Mouse (Mus musculus) liver, adult 2 months (tissue): Measurements from ENCODE around the gene Mogs. TPM values are rescaled to one million over a fixed set of nuclear protein-coding genes. Genes with fewer than 3 reads are reported as not detected.

Experiments used
- DNase-seq: peaks from one replicate; pipeline ENCODE4 v3.0.0-alpha.2; 2011; ENCODE audit warnings: low read depth, low spot score; ENCODE audit errors: extremely low read depth
- H3K27ac ChIP-seq: fragments of 200-500 bp; replicated peaks from 2 replicates; pipeline ENCODE4 v1.5.1; 2012; ENCODE audit warnings: low read depth, mild to moderate bottlenecking, control low read depth, inconsistent platforms, low read length; ENCODE audit not compliant: insufficient read depth
- H3K27me3 ChIP-seq: fragments of 200-500 bp; 2 replicates; pipeline ENCODE4 v1.6.1; 2012; ENCODE audit warnings: mild to moderate bottlenecking, moderate library complexity, low read length, inconsistent platforms; ENCODE audit not compliant: control insufficient read depth, insufficient read depth
- H3K36me3 ChIP-seq: fragments of 200-500 bp; 2 replicates; pipeline ENCODE4 v1.6.1; 2012; ENCODE audit warnings: low read length, inconsistent platforms; ENCODE audit not compliant: control insufficient read depth, insufficient read depth
- H3K4me1 ChIP-seq: fragments of 200-500 bp; 2 replicates; pipeline ENCODE4 v1.6.1; 2011; ENCODE audit warnings: low read length; ENCODE audit not compliant: control insufficient read depth, insufficient read depth
- H3K4me3 ChIP-seq: fragments of 200-500 bp; 2 replicates; pipeline ENCODE4 v1.5.1; 2011; ENCODE audit warnings: low read depth, mild to moderate bottlenecking, control low read depth, low read length, moderate library complexity; ENCODE audit not compliant: insufficient read depth
- H3K79me2 ChIP-seq: fragments of 200-500 bp; 2 replicates; pipeline ENCODE4 v1.6.1; 2012; ENCODE audit warnings: inconsistent platforms, mild to moderate bottlenecking, low read length, moderate library complexity; ENCODE audit not compliant: control insufficient read depth, insufficient read depth
- H3K9ac ChIP-seq: fragments of 200-500 bp; 2 replicates; pipeline ENCODE4 v1.6.1; 2012; ENCODE audit warnings: low read depth, mild to moderate bottlenecking, control low read depth, inconsistent platforms, low read length
- CTCF ChIP-seq: fragments of 200-500 bp; IDR thresholded peaks from 2 replicates; pipeline ENCODE4 v1.5.1; 2011; ENCODE audit warnings: low read depth, low read length, control low read depth
- POLR2A ChIP-seq: fragments of 200-500 bp; IDR thresholded peaks from 2 replicates; pipeline ENCODE4 v1.6.1; 2011; ENCODE audit warnings: low read length, control low read depth; ENCODE audit not compliant: insufficient read depth; ENCODE audit errors: extremely low read depth
- WGBS: fragments of 180-500 bp; shearing (Covaris S2); methylation state at CpG from one replicate; pipeline ENCODE4 v1.1.7; 2018; 5-methylcytosine and 5-hydroxymethylcytosine counted together
- polyA plus RNA-seq: library from polyadenylated mRNA; depleted of rRNA; stranded (reverse); fragments of >200 nt; gene quantifications from 2 replicates; pipeline ENCODE4 v1.2.3, GENCODE M21; 2012
- total RNA-seq: library from RNA; depleted of rRNA; stranded (reverse); fragments of >200 nt; gene quantifications from 2 replicates; pipeline ENCODE4 v1.2.3, GENCODE M21; 2014

Mogs gene
- total and polyA plus RNA-seq, 2 experiments: 28.2 to 66.1 TPM

GRCm38 (mm10) chr6:83119734-83120051 is 4.4 kb downstream of the Mogs start:
- Histone ChIP-seq H3K79me2 (peaks cover 4% of the 10 kb centered on the region; the same call in 1 of the 2 replicates), H3K27ac (no peak overlapping the region), H3K27me3 (no peaks in the 10 kb centered on the region), H3K4me1 (peaks cover 14% of the 10 kb centered on the region), H3K36me3 (no peaks in the 10 kb centered on the region; the same call in 1 of the 2 replicates), H3K4me3 (no peak overlapping the region), H3K9ac (no peak overlapping the region)
- WGBS: 23% methylated on average over 7 of the region's 7 CpGs
- no peak for TF ChIP-seq POLR2A
- TF ChIP-seq CTCF: no peak
- DNase-seq: no peak

DNA sequence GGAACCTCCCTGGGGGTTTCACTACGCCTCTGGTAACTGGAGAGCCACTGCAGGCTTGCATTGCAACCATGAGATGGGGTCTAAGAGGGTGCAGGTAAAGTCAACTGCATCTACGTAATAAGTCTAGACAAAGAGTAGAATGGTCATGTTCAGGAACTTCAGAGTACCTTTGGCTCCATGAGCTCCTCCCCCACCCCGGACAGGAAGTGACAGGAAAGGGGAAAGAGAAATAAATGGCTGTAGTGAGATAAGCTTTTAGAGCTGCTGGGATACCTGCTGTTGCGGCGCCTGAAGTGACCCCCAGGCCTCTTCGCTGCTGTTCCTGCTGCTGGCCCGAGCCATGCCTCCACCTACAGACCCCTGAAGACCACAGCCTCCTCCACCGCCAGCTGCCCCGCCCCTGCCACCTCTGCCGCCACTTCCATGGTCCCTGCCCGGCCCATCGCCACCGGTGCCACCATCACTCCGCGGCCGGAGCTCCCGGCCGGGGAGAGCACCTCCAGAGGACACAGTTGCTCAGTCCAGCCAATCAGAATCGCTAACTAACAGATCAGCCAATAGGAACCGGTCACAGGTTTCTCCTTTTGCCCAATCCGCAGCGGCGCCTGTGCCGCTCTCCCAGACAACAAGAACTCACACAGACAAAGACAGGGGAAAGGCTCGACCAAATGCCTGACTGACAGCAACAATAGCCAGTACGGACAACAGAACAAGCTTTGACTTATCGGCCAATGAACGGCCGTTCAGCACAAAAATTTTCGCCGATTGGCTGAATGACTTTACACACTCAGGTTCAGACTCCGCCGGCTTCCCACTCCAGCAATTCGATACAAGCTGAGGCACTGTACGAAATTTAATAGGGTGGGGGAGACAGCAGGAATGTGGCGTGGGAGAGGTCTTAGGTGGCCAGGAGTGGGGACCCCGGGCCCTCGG is 5.9 kb downstream of the Mogs start, which contains the start of gene Wbp1:
Wbp1 (minus strand) TSS at position 630 of the 933 bp plus-strand sequence.
- Histone ChIP-seq H3K27ac (peak within 1 kb of the TSS; percentile 62), H3K27me3 (no peaks in the 10 kb centered on the region), H3K4me1 (peaks cover 18% of the 10 kb centered on the region), H3K36me3 (no peaks in the 10 kb centered on the region; the same call in 1 of the 2 replicates), H3K9ac (peak within 1 kb of the TSS; percentile 82), H3K79me2 (no peaks in the 10 kb centered on the region), H3K4me3 (peak within 1 kb of the TSS; percentile 75)
- TF ChIP-seq CTCF (no peak), POLR2A (peak; percentile 71)
- WGBS: under 1% methylated on average over 38 of the region's 38 CpGs
- DNase-seq: peak; percentile 99

- Histone ChIP-seq H3K9ac (peak overlapping the region; percentile 73), H3K27me3 (no peaks in the 10 kb centered on the region), H3K4me3 (peak overlapping the region; percentile 58), H3K27ac (peak overlapping the region; percentile 43), H3K79me2 (no peaks in the 10 kb centered on the region), H3K4me1 (peaks cover 14% of the 10 kb centered on the region), H3K36me3 (no peaks in the 10 kb centered on the region; the same call in 1 of the 2 replicates)
- WGBS: 17% methylated on average over 52 of the region's 52 CpGs
- TF ChIP-seq CTCF: no peak
- no peak for TF ChIP-seq POLR2A
- DNase-seq: no peak
Observed at GRCm38 (mm10) chr6:83121863-83122710, 6.8 kb downstream of the Mogs start.

DNA sequence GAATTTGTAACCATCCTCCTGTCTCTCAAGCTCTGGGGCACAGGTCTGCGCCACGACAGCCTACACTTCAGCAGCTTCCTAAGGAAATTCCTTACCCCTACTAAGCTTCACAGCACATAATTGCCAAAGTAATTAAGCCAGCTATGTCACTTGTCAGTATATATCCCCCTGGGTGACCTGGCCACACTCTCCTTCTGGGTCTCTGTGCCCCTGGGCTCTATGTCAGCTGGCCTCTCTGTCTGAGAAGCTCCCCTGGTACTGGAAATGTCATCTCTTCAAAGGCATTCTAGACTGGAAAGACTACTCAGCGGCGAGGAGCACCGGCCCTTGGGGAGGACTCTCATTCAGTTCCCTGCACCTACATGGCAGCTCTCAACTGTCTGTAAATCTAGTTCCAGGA is 7.7 kb downstream of the Mogs start:
- H3K27me3 ChIP-seq: no peaks in the 10 kb centered on the region
- no peak for TF ChIP-seq POLR2A
- no peak for TF ChIP-seq CTCF
- H3K36me3 ChIP-seq: no peaks in the 10 kb centered on the region; the same call in 1 of the 2 replicates
- no peak for DNase-seq
- peaks cover 14% of the 10 kb centered on the region for H3K4me1 ChIP-seq
- H3K27ac ChIP-seq: no peak overlapping the region
- WGBS: 94% methylated on average over 5 of the region's 5 CpGs
- no peak overlapping the region for H3K4me3 ChIP-seq
- no peaks in the 10 kb centered on the region for H3K79me2 ChIP-seq
- H3K9ac ChIP-seq: no peak overlapping the region

DNA sequence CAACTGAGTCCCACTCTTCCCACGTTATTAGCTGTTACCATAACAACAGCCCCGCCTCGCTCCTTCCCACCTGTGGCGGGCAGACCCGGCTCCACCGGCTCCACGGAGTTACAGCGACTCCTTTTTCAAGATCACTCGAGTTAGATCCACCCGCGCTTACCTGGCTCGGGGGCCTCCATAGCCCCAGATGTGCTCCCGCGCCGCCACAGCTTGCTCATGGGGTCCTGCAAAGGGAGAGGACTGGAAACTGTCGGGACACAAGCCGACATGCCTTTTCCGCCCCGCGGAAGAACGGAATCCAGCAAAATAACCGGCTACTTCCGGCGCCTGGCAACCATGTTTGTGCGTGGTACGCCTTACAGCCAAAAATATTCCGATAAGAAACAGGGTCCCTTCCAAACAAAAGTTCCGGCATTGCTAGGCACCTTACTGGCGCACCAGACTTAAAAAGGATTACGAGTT is 9.6 kb downstream of the Mogs start:
- peak; percentile 92 for DNase-seq
- Histone ChIP-seq H3K27me3 (no peaks in the 10 kb centered on the region), H3K27ac (peak overlapping the region; percentile 66), H3K79me2 (no peaks in the 10 kb centered on the region), H3K36me3 (no peaks in the 10 kb centered on the region; the same call in 1 of the 2 replicates), H3K9ac (peak overlapping the region; percentile 96), H3K4me1 (peaks cover 11% of the 10 kb centered on the region), H3K4me3 (peak overlapping the region; percentile 97)
- under 1% methylated on average over 30 of the region's 30 CpGs for WGBS
- TF ChIP-seq CTCF: no peak
- TF ChIP-seq POLR2A: peak; percentile 59; the same call in 1 of the 2 replicates
